Mouse (Mus musculus) cerebellum, adult 2 months (tissue): ENCODE results near the gene Ucp2.

Source experiments
- CTCF ChIP-seq: fragments of 200-500 bp; IDR thresholded peaks from 2 replicates; pipeline ENCODE4 v1.5.1; 2011; ENCODE audit warnings: low read depth, mild to moderate bottlenecking, control low read depth, low read length, moderate library complexity, borderline replicate concordance; ENCODE audit not compliant: insufficient read depth
- POLR2A ChIP-seq: fragments of 200-500 bp; IDR thresholded peaks from 2 replicates; pipeline ENCODE4 v1.6.1; 2011; ENCODE audit warnings: low read length, control low read depth, borderline replicate concordance; ENCODE audit not compliant: insufficient read depth

DNA sequence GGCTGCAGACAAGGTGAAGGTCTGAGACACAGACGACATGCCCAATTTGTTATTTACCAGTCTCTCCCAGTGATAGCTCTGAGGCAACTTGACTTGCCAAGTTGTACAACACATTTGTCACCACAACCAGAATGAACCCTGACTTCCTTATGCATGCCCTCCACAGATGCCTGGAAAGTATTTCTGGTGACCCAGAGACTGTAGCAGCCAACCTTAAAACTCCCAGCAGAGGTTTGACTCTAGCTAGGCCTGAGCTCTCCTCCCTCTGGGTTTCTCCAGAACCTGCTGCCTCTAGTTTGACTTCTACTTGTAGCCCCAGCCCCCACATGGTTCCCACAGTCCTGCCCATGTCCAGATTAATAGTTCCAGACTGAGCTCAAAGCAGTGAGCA lies 21.7 kb upstream of the Ucp2 start:
- TF ChIP-seq POLR2A = no peak
- TF ChIP-seq CTCF = no peak
